Mouse (Mus musculus): Measurements from ENCODE around the gene Psme3. TPM values are rescaled to one million over a fixed set of nuclear protein-coding genes. Genes with fewer than 3 reads are reported as not detected.
A peak's percentile ranks its signal among the peaks of the same experiment; 100 is the strongest.

Psme3 gene
- polyA plus RNA-seq, 1 experiment, result 103 TPM

- DNase-seq, result no peak
- H3K4me1 ChIP-seq (replicated peaks; ENCODE audit: control insufficient read depth, insufficient read depth, low read length), result peaks cover 28% of the 10 kb centered on the region
- TF ChIP-seq CTCF (IDR thresholded peaks at IDR 0.05; ENCODE audit: borderline replicate concordance, control insufficient read depth, extremely low read depth, insufficient read depth, low read length, poor library complexity), result no peak
- no peak for TF ChIP-seq POLR2A (IDR thresholded peaks at IDR 0.05; ENCODE audit: control insufficient read depth, extremely low read depth, insufficient read depth, low read length, poor library complexity)
- H3K27ac ChIP-seq (ENCODE audit: control insufficient read depth, insufficient read depth, low read length), result no peak overlapping the region
- H3K27me3 ChIP-seq (ENCODE audit: control insufficient read depth, insufficient read depth, low read length), result no peaks in the 10 kb centered on the region
- WGBS, result 31% methylated on average over 3 of the region's 3 CpGs
- H3K36me3 ChIP-seq (ENCODE audit: control insufficient read depth, insufficient read depth, low read length), result no peaks in the 10 kb centered on the region
- H3K4me3 ChIP-seq (ENCODE audit: control insufficient read depth, insufficient read depth, low read length), result no peak overlapping the region
Observed at GRCm38 (mm10) chr11:101357505-101358182, 41.6 kb downstream of the Psme3 start.

- peaks cover 32% of the 10 kb centered on the region for H3K4me1 ChIP-seq (replicated peaks; ENCODE audit: control insufficient read depth, insufficient read depth, low read length)
- H3K27me3 ChIP-seq (ENCODE audit: control insufficient read depth, insufficient read depth, low read length), result no peaks in the 10 kb centered on the region
- no peak overlapping the region for H3K4me3 ChIP-seq (ENCODE audit: control insufficient read depth, insufficient read depth, low read length)
- H3K27ac ChIP-seq (ENCODE audit: control insufficient read depth, insufficient read depth, low read length), result peak overlapping the region; percentile 94
- TF ChIP-seq POLR2A (IDR thresholded peaks at IDR 0.05; ENCODE audit: control insufficient read depth, extremely low read depth, insufficient read depth, low read length, poor library complexity), result no peak
- no peak for TF ChIP-seq CTCF (IDR thresholded peaks at IDR 0.05; ENCODE audit: borderline replicate concordance, control insufficient read depth, extremely low read depth, insufficient read depth, low read length, poor library complexity)
- H3K36me3 ChIP-seq (ENCODE audit: control insufficient read depth, insufficient read depth, low read length), result no peaks in the 10 kb centered on the region
- DNase-seq, result no peak
- WGBS, result 87% methylated on average over 9 of the region's 9 CpGs
Observed at GRCm38 (mm10) chr11:101359776-101360175, 43.8 kb downstream of the Psme3 start.

GRCm38 (mm10) chr11:101360651-101361113 is 44.7 kb downstream of the Psme3 start:
- H3K27ac ChIP-seq (ENCODE audit: control insufficient read depth, insufficient read depth, low read length), result peak overlapping the region; percentile 94
- WGBS, result 28% methylated on average over 3 of the region's 3 CpGs
- H3K36me3 ChIP-seq (ENCODE audit: control insufficient read depth, insufficient read depth, low read length), result no peaks in the 10 kb centered on the region
- no peaks in the 10 kb centered on the region for H3K27me3 ChIP-seq (ENCODE audit: control insufficient read depth, insufficient read depth, low read length)
- H3K4me3 ChIP-seq (ENCODE audit: control insufficient read depth, insufficient read depth, low read length), result no peak overlapping the region
- TF ChIP-seq CTCF (IDR thresholded peaks at IDR 0.05; ENCODE audit: borderline replicate concordance, control insufficient read depth, extremely low read depth, insufficient read depth, low read length, poor library complexity), result no peak
- TF ChIP-seq POLR2A (IDR thresholded peaks at IDR 0.05; ENCODE audit: control insufficient read depth, extremely low read depth, insufficient read depth, low read length, poor library complexity), result no peak
- H3K4me1 ChIP-seq (replicated peaks; ENCODE audit: control insufficient read depth, insufficient read depth, low read length), result peaks cover 32% of the 10 kb centered on the region
- peak; percentile 33 for DNase-seq

GRCm38 (mm10) chr11:101364531-101364931 is 48.5 kb downstream of the Psme3 start:
- no peak for DNase-seq
- TF ChIP-seq POLR2A (IDR thresholded peaks at IDR 0.05; ENCODE audit: control insufficient read depth, extremely low read depth, insufficient read depth, low read length, poor library complexity), result no peak
- TF ChIP-seq CTCF (IDR thresholded peaks at IDR 0.05; ENCODE audit: borderline replicate concordance, control insufficient read depth, extremely low read depth, insufficient read depth, low read length, poor library complexity), result no peak
- Histone ChIP-seq H3K27me3 (ENCODE audit: control insufficient read depth, insufficient read depth, low read length) (no peaks in the 10 kb centered on the region), H3K4me1 (replicated peaks; ENCODE audit: control insufficient read depth, insufficient read depth, low read length) (peaks cover 30% of the 10 kb centered on the region), H3K27ac (ENCODE audit: control insufficient read depth, insufficient read depth, low read length) (no peak overlapping the region), H3K4me3 (ENCODE audit: control insufficient read depth, insufficient read depth, low read length) (no peak overlapping the region), H3K36me3 (ENCODE audit: control insufficient read depth, insufficient read depth, low read length) (no peaks in the 10 kb centered on the region)
- WGBS, result 94% methylated on average over 5 of the region's 5 CpGs

DNA sequence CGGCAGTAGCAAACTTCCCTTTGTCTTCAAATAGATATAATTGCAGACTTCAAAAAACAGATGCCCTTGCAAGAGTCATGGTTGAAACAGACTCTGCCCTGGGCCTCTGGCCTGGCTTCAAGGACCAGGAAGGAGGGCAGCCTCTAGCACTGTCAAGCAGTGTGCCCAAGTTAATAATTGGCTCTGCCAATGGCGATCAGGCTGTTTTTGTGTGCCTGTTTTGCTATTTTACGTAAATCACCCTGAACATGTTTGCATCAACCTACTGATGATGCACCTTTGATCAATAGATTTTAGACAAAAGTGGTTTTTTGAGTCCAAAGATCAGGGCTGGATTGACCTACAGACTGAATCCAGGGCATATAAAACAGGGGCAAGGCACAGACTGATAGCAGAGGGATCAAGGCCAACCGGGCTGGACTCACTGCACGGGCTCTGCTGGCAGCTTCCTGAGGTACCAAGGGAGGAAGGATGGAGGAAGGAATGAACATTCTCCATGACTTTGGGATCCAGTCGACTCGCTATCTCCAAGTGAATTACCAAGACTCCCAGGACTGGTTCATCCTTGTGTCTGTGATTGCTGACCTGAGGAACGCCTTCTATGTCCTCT is 51.4 kb downstream of the Psme3 start, which contains the start of gene G6pc:
TSS of gene G6pc (plus strand) at position 236 of the 610 bp plus-strand sequence.
- Histone ChIP-seq H3K27me3 (ENCODE audit: control insufficient read depth, insufficient read depth, low read length) (no peaks in the 10 kb centered on the region), H3K36me3 (ENCODE audit: control insufficient read depth, insufficient read depth, low read length) (no peaks in the 10 kb centered on the region), H3K4me3 (ENCODE audit: control insufficient read depth, insufficient read depth, low read length) (no peak within 1 kb of the TSS), H3K27ac (ENCODE audit: control insufficient read depth, insufficient read depth, low read length) (no peak within 1 kb of the TSS), H3K4me1 (replicated peaks; ENCODE audit: control insufficient read depth, insufficient read depth, low read length) (peaks cover 5% of the 10 kb centered on the region)
- WGBS, result 94% methylated on average over 8 of the region's 8 CpGs
- TF ChIP-seq CTCF (IDR thresholded peaks at IDR 0.05; ENCODE audit: borderline replicate concordance, control insufficient read depth, extremely low read depth, insufficient read depth, low read length, poor library complexity), result no peak
- no peak for TF ChIP-seq POLR2A (IDR thresholded peaks at IDR 0.05; ENCODE audit: control insufficient read depth, extremely low read depth, insufficient read depth, low read length, poor library complexity)
- DNase-seq, result no peak

DNA sequence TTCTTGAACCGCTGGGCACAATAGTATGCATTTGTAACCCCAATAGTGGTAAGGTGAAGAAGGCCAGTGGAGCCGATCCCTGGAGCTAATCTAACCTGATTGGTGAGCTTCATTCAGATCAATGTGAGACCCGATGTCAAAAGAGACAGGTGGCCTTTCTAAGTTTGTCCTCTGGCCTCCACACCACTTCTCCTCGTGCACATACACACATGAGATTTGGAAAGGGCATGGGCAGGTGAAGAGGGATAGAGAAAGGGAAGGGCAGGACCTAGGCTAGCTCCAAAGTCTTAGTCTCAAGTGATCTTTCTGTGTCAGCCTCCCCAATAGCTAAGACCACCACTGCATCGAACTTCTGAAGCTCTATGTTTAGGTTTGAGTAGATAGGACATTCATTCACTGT is 54.1 kb downstream of the Psme3 start:
- no peak overlapping the region for H3K4me3 ChIP-seq (ENCODE audit: control insufficient read depth, insufficient read depth, low read length)
- TF ChIP-seq POLR2A (IDR thresholded peaks at IDR 0.05; ENCODE audit: control insufficient read depth, extremely low read depth, insufficient read depth, low read length, poor library complexity), result no peak
- no peak for TF ChIP-seq CTCF (IDR thresholded peaks at IDR 0.05; ENCODE audit: borderline replicate concordance, control insufficient read depth, extremely low read depth, insufficient read depth, low read length, poor library complexity)
- H3K4me1 ChIP-seq (replicated peaks; ENCODE audit: control insufficient read depth, insufficient read depth, low read length), result peaks cover 8% of the 10 kb centered on the region; the same call in 1 of the 2 replicates
- WGBS, result 84% methylated on average over 5 of the region's 5 CpGs
- DNase-seq, result no peak
- no peaks in the 10 kb centered on the region for H3K36me3 ChIP-seq (ENCODE audit: control insufficient read depth, insufficient read depth, low read length)
- H3K27me3 ChIP-seq (ENCODE audit: control insufficient read depth, insufficient read depth, low read length), result no peaks in the 10 kb centered on the region
- H3K27ac ChIP-seq (ENCODE audit: control insufficient read depth, insufficient read depth, low read length), result no peak overlapping the region

Other genes starting within 250 kb of the Psme3 start
- gene Naglu, start 246.2 kb upstream of the Psme3 start, polyA plus RNA-seq (2012; rRNA removed), result 24.3 and 25.2 TPM in 2 replicates
- 0.40 and 0.93 TPM in 2 replicates for gene Hsd17b1, start 237.8 kb upstream of the Psme3 start, polyA plus RNA-seq (2012; rRNA removed)
- 68.5 and 74.2 TPM in 2 replicates for gene Coasy, start 233.6 kb upstream of the Psme3 start, polyA plus RNA-seq (2012; rRNA removed)
- gene Mlx, start 228.9 kb upstream of the Psme3 start, polyA plus RNA-seq (2012; rRNA removed), result 79.1 and 110 TPM in 2 replicates
- gene Psmc3ip, start 220.8 kb upstream of the Psme3 start, polyA plus RNA-seq (2012; rRNA removed), result 6.0 and 6.1 TPM in 2 replicates
- 118 and 130 TPM in 2 replicates for gene Retreg3, start 196.3 kb upstream of the Psme3 start, polyA plus RNA-seq (2012; rRNA removed)
- gene Tubg1, start 196.3 kb upstream of the Psme3 start, polyA plus RNA-seq (2012; rRNA removed), result 50.3 and 67.4 TPM in 2 replicates
- gene Tubg2, start 160.3 kb upstream of the Psme3 start, polyA plus RNA-seq (2012; rRNA removed), result 2.6 and 3.3 TPM in 2 replicates
- 4.5 and 5.3 TPM in 2 replicates for gene Cntnap1, start 145.7 kb upstream of the Psme3 start, polyA plus RNA-seq (2012; rRNA removed)
- 11.9 and 12.1 TPM in 2 replicates for gene Plekhh3, start 144.9 kb upstream of the Psme3 start, polyA plus RNA-seq (2012; rRNA removed)
- gene Ccr10, start 140.8 kb upstream of the Psme3 start, polyA plus RNA-seq (2012; rRNA removed), result 2.9 and 3.9 TPM in 2 replicates
- 38.8 and 43.3 TPM in 2 replicates for gene Ezh1, start 89.8 kb upstream of the Psme3 start, polyA plus RNA-seq (2012; rRNA removed)
- 13.5 and 20.5 TPM in 2 replicates for gene Ramp2, start 70.2 kb upstream of the Psme3 start, polyA plus RNA-seq (2012; rRNA removed)
- gene Vps25, start 62.5 kb upstream of the Psme3 start, polyA plus RNA-seq (2012; rRNA removed), result 88.3 and 92.6 TPM in 2 replicates
- gene Wnk4, start 55.6 kb upstream of the Psme3 start, polyA plus RNA-seq (2012; rRNA removed), result 1.2 TPM in 2 replicates
- 0.71 and 0.84 TPM in 2 replicates for gene Cntd1, start 37.2 kb upstream of the Psme3 start, polyA plus RNA-seq (2012; rRNA removed)
- 245 and 273 TPM in 2 replicates for gene Coa3, start 37.1 kb upstream of the Psme3 start, polyA plus RNA-seq (2012; rRNA removed)
- gene Becn1, start 13.9 kb upstream of the Psme3 start, polyA plus RNA-seq (2012; rRNA removed), result 176 and 192 TPM in 2 replicates
- gene Aoc2, start 8.8 kb downstream of the Psme3 start, polyA plus RNA-seq (2012; rRNA removed), result 14.6 and 16.2 TPM in 2 replicates
- gene Aoc3, start 14.4 kb downstream of the Psme3 start, polyA plus RNA-seq (2012; rRNA removed), result 11.8 and 12.1 TPM in 2 replicates
- gene G6pc, start 51.3 kb downstream of the Psme3 start, polyA plus RNA-seq (2012; rRNA removed), result 0.15 and 0.37 TPM in 2 replicates
- gene Aarsd1, start 101.4 kb downstream of the Psme3 start, polyA plus RNA-seq (2012; rRNA removed), result 33.4 and 37.2 TPM in 2 replicates
- gene Gm27029, start 108.6 kb downstream of the Psme3 start, polyA plus RNA-seq (2012; rRNA removed), result 0.49 TPM in 1 of 2 replicates, not detected in the other
- 27.4 and 28.5 TPM in 2 replicates for gene Rundc1, start 108.9 kb downstream of the Psme3 start, polyA plus RNA-seq (2012; rRNA removed)
- 1.3 and 3.1 TPM in 2 replicates for gene Ptges3l, start 109.1 kb downstream of the Psme3 start, polyA plus RNA-seq (2012; rRNA removed)
- 666 and 730 TPM in 2 replicates for gene Rpl27, start 126.1 kb downstream of the Psme3 start, polyA plus RNA-seq (2012; rRNA removed)
- 63.6 and 83.6 TPM in 2 replicates for gene Ifi35, start 132.2 kb downstream of the Psme3 start, polyA plus RNA-seq (2012; rRNA removed)
- gene Rnd2, start 148.8 kb downstream of the Psme3 start, polyA plus RNA-seq (2012; rRNA removed), result 3.5 and 4.3 TPM in 2 replicates
- 67.9 and 73.6 TPM in 2 replicates for gene Vat1, start 150.0 kb downstream of the Psme3 start, polyA plus RNA-seq (2012; rRNA removed)
- 4.3 and 6.0 TPM in 2 replicates for gene Brca1, start 235.7 kb downstream of the Psme3 start, polyA plus RNA-seq (2012; rRNA removed)
- 142 and 145 TPM in 2 replicates for gene Nbr1, start 235.9 kb downstream of the Psme3 start, polyA plus RNA-seq (2012; rRNA removed)